Mouse (Mus musculus) testis, adult 10 weeks (tissue): ENCODE measurements around the gene Nabp1. TPM values are rescaled to one million over a fixed set of nuclear protein-coding genes. Genes with fewer than 3 reads are reported as not detected.

Experiments
- polyA plus RNA-seq: library from polyadenylated mRNA; stranded (reverse); fragments of 350-450 nt; fragmentation: Illumina TruSeq; extraction: RNeasy Lipid Tissue Mini Kit (QIAGEN cat#74804); gene quantifications from one replicate; pipeline ENCODE4 v1.2.3, GENCODE M21; 2014; ENCODE audit warnings: low read depth, low replicate concordance

Gene Nabp1
- polyA plus RNA-seq, result 576 TPM

GRCm38 (mm10) chr1:51478262-51479026 lies at the start of gene Nabp1:
TSS of gene Nabp1 (minus strand) at chr1:51478425.

Other genes with a start within 250 kb of the Nabp1 start
- 4.0 TPM for gene Cavin2, start 189.3 kb downstream of the Nabp1 start, polyA plus RNA-seq